Mouse (Mus musculus) small intestine, adult 2 months (tissue): ENCODE results near the gene H2-M10.6. TPM values are rescaled to one million over a fixed set of nuclear protein-coding genes. Genes with fewer than 3 reads are reported as not detected.
"Not testable (repeated sequence)": the region's sequence is repeated elsewhere in the genome, so short reads cannot be mapped to it uniquely, and the experiment has no call there.

Experiments
- H3K27ac ChIP-seq: fragments of 200-500 bp; 2 replicates; pipeline ENCODE4 v1.5.1; 2012; ENCODE audit warnings: low read depth, low read length, control low read depth, inconsistent platforms; ENCODE audit not compliant: insufficient read depth
- H3K27me3 ChIP-seq: fragments of 200-500 bp; 2 replicates; pipeline ENCODE4 v1.6.1; 2012; ENCODE audit warnings: mild to moderate bottlenecking, moderate library complexity, low read length, inconsistent platforms; ENCODE audit not compliant: control insufficient read depth, insufficient read depth
- H3K36me3 ChIP-seq: fragments of 200-500 bp; 2 replicates; pipeline ENCODE4 v1.6.1; 2012; ENCODE audit warnings: mild to moderate bottlenecking, low read length, control low read depth, inconsistent platforms; ENCODE audit not compliant: control insufficient read depth, insufficient read depth
- H3K4me1 ChIP-seq: fragments of 200-500 bp; 2 replicates; pipeline ENCODE4 v1.6.1; 2012; ENCODE audit warnings: low read length, inconsistent platforms, mixed read lengths; ENCODE audit not compliant: control insufficient read depth, insufficient read depth, insufficient read length
- H3K4me3 ChIP-seq: fragments of 200-500 bp; 2 replicates; pipeline ENCODE4 v1.5.1; 2012; ENCODE audit warnings: low read depth, mild to moderate bottlenecking, control low read depth, inconsistent platforms, low read length, moderate library complexity
- CTCF ChIP-seq: fragments of 200-500 bp; IDR thresholded peaks from 2 replicates; pipeline ENCODE4 v1.5.1; 2012; ENCODE audit warnings: low read depth, mild to moderate bottlenecking, control low read depth, inconsistent platforms, low read length, moderate library complexity, mixed read lengths; ENCODE audit not compliant: insufficient replicate concordance, insufficient read length; ENCODE audit errors: extremely low read depth
- POLR2A ChIP-seq: fragments of 200-500 bp; IDR thresholded peaks from 2 replicates; pipeline ENCODE4 v1.6.1; 2012; ENCODE audit warnings: low read depth, mild to moderate bottlenecking, control low read depth, inconsistent platforms, low read length, moderate library complexity
- WGBS: fragments of 180-500 bp; shearing (Covaris S2); methylation state at CpG from one replicate; pipeline ENCODE4 v1.1.7; 2018; 5-methylcytosine and 5-hydroxymethylcytosine counted together
- polyA plus RNA-seq: library from polyadenylated mRNA; depleted of rRNA; stranded (reverse); fragments of >200 nt; gene quantifications from 2 replicates; pipeline ENCODE4 v1.2.3, GENCODE M21; 2012; rRNA removed

Gene H2-M10.6
- not detected in 2 replicates for polyA plus RNA-seq

DNA sequence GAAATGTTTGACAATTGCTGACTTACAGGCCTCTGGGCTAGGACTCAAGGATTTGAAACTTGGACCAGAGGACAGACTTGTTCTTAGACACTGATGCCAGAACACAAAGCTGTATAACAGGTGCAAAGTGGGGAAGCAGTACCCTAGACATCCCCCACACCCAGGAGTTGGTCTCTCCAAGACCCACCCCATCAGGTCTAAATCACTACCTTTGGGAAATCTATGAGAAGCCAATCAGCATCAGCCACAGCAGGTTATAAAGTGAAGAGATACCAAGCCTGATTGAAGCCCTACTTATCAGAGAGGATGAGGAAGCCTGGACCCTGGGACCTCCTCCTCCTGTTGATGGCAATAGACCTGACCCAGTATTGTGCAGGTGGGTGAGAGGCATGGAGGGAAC, at the start of gene H2-M10.6:
Gene H2-M10.6 (plus strand): TSS at position 301 of the 400 bp plus-strand sequence.
- no peak within 1 kb of the TSS for H3K4me3 ChIP-seq
- 0 out of 2 replicates have a peak, but pooled peaks cover 2% of the 10 kb centered on the region for H3K27me3 ChIP-seq
- TF ChIP-seq CTCF (no peak), POLR2A (no peak)
- H3K27ac ChIP-seq: no peak within 1 kb of the TSS
- H3K4me1 ChIP-seq: no peaks in the 10 kb centered on the region
- no peaks in the 10 kb centered on the region for H3K36me3 ChIP-seq

GRCm38 (mm10) chr17:36763816-36764215, 48.2 kb upstream of the H2-M10.6 start:
- WGBS: 45% methylated on average over 2 of the region's 2 CpGs
- TF ChIP-seq CTCF: no peak
- no peak for TF ChIP-seq POLR2A
- Histone ChIP-seq H3K27me3 (no peaks in the 10 kb centered on the region), H3K4me1 (peaks cover 6% of the 10 kb centered on the region; the same call in 1 of the 2 replicates), H3K36me3 (no peaks in the 10 kb centered on the region), H3K4me3 (no peak overlapping the region), H3K27ac (no peak overlapping the region)

- H3K27ac ChIP-seq, H3K4me3 ChIP-seq, H3K36me3 ChIP-seq, H3K4me1 ChIP-seq, H3K27me3 ChIP-seq: not testable (repeated sequence)
- 23% methylated on average over 2 of the region's 2 CpGs for WGBS
- 0 out of 2 replicates have a peak, but pooled peaks have one; percentile 9 for TF ChIP-seq CTCF
Measured at GRCm38 (mm10) chr17:36764244-36764643, 47.7 kb upstream of the H2-M10.6 start.

- H3K4me1 ChIP-seq, H3K36me3 ChIP-seq, H3K27ac ChIP-seq, H3K27me3 ChIP-seq, H3K4me3 ChIP-seq: not testable (repeated sequence)
- WGBS: 38% methylated on average over 2 of the region's 2 CpGs
Measured at GRCm38 (mm10) chr17:36765403-36765802, 46.6 kb upstream of the H2-M10.6 start.

- H3K36me3 ChIP-seq, H3K27me3 ChIP-seq, H3K4me3 ChIP-seq, H3K27ac ChIP-seq, H3K4me1 ChIP-seq: not testable (repeated sequence)
- WGBS: 96% methylated on average over 2 of the region's 2 CpGs
Measured at GRCm38 (mm10) chr17:36772610-36773009, 39.4 kb upstream of the H2-M10.6 start, which contains the start of gene H2-M10.5. H2-M10.5 (plus strand) TSS chr17:36772910.

- no peaks in the 10 kb centered on the region for H3K4me1 ChIP-seq
- no peak overlapping the region for H3K4me3 ChIP-seq
- H3K36me3 ChIP-seq: no peaks in the 10 kb centered on the region
- no peak overlapping the region for H3K27ac ChIP-seq
- 60% methylated on average over 3 of the region's 3 CpGs for WGBS
- TF ChIP-seq POLR2A (no peak), CTCF (no peak)
- H3K27me3 ChIP-seq: no peaks in the 10 kb centered on the region
Measured at GRCm38 (mm10) chr17:36781533-36781932, 30.4 kb upstream of the H2-M10.6 start.

DNA sequence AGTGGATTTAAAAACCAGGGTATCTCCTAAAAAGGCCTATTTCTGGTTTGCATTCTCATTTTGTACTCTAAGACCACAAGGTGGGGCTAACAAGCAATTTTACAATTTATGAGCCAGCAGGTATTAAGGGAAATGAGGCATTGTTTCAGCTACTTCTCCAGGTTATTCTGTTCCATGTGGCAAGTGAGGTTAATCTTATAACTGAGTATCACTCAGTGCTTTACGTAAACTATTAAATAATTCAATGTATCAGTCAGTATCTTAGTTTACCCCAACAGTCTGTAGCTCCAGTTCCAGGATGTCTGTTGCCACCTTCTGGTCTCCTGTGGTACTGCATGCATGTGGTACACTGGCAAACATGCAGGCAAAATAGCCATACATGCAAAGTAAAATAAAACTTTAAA, 25.5 kb upstream of the H2-M10.6 start:
- not testable (repeated sequence) for H3K36me3 ChIP-seq, H3K4me1 ChIP-seq, H3K4me3 ChIP-seq, H3K27ac ChIP-seq, H3K27me3 ChIP-seq
- TF ChIP-seq CTCF: peak; percentile 28; the same call in 1 of the 2 replicates
- 41% methylated on average over 1 of the region's 1 CpGs for WGBS

DNA sequence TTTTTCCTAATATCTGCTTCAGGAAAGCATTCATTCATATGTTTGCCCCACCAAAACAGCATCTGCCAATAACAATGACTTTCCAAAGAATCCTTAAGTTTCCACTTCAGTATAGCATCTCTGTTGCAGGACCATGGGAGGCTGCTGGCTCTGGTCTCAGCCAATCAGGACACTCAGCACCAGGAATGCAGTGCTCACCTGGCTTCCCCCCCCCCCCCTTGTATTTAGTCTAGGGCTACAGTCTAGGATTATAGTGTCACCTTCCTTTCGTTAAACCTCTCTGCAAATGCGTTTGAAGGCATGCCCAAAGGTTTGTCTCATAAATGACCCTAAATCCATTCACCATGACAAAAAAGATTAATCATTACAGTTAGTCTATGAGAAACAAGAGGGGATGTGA, 23.6 kb upstream of the H2-M10.6 start:
- no peaks in the 10 kb centered on the region for H3K27me3 ChIP-seq
- no peaks in the 10 kb centered on the region for H3K4me1 ChIP-seq
- no peak overlapping the region for H3K4me3 ChIP-seq
- TF ChIP-seq POLR2A (no peak), CTCF (no peak)
- 36% methylated on average over 2 of the region's 2 CpGs for WGBS
- no peaks in the 10 kb centered on the region for H3K36me3 ChIP-seq
- H3K27ac ChIP-seq: no peak overlapping the region
